Mouse (Mus musculus) hindbrain, embryonic 11.5 days (tissue): Measurements from ENCODE around the gene Gm49403. TPM values are rescaled to one million over a fixed set of nuclear protein-coding genes. Genes with fewer than 3 reads are reported as not detected.
"Not testable (repeated sequence)": the region's sequence is repeated elsewhere in the genome, so short reads cannot be mapped to it uniquely, and the experiment has no call there.

Experiments used
- ATAC-seq: fragments of 200-750 bp; cut with Nextera tagmentation; 2 replicates; pipeline ENCODE4 v1.8.0; 2017; ENCODE audit warnings: mild to moderate bottlenecking, moderate TSS enrichment, moderate library complexity; ENCODE audit not compliant: low FRiP score
- DNase-seq: peaks from one replicate; pipeline ENCODE4 v3.0.0-alpha.2; 2015; ENCODE audit warnings: low spot score
- H3K27ac ChIP-seq: fragments of 300-500 bp; sonication (generic); 2 replicates; pipeline ENCODE4 v1.5.1; 2014; ENCODE audit warnings: mild to moderate bottlenecking, low read depth, low read length
- H3K27me3 ChIP-seq: fragments of 300-500 bp; sonication (generic); 2 replicates; pipeline ENCODE4 v1.6.1; 2014; ENCODE audit warnings: mild to moderate bottlenecking, low read length, moderate library complexity, mixed read lengths; ENCODE audit not compliant: control insufficient read depth, insufficient read depth
- H3K36me3 ChIP-seq: fragments of 300-500 bp; sonication (generic); 2 replicates; pipeline ENCODE4 v1.6.1; 2014; ENCODE audit warnings: mild to moderate bottlenecking, low read length, moderate library complexity, mixed read lengths; ENCODE audit not compliant: control insufficient read depth, insufficient read depth
- H3K4me1 ChIP-seq: fragments of 300-500 bp; sonication (generic); replicated peaks from 2 replicates; pipeline ENCODE4 v1.6.1; 2014; ENCODE audit warnings: low read length, mixed read lengths; ENCODE audit not compliant: control insufficient read depth, insufficient read depth
- H3K4me2 ChIP-seq: fragments of 300-500 bp; sonication (generic); replicated peaks from 2 replicates; pipeline ENCODE4 v1.6.1; 2014; ENCODE audit warnings: mild to moderate bottlenecking, low read depth, low read length
- H3K4me3 ChIP-seq: fragments of 300-500 bp; sonication (generic); 2 replicates; pipeline ENCODE4 v1.5.1; 2014; ENCODE audit warnings: low read depth, low read length
- H3K9ac ChIP-seq: fragments of 300-500 bp; sonication (generic); 2 replicates; pipeline ENCODE4 v1.6.1; 2014; ENCODE audit warnings: low read depth, low read length
- H3K9me3 ChIP-seq: fragments of 300-500 bp; sonication (generic); 2 replicates; pipeline ENCODE4 v1.6.1; 2016; ENCODE audit warnings: low read length; ENCODE audit not compliant: control insufficient read depth
- WGBS: fragments of 180-500 bp; shearing (Covaris S2); extraction: QIAGEN DNeasy Blood & Tissue Kit; methylation state at CpG from one replicate; pipeline ENCODE4 v1.1.7; 2014; 5-methylcytosine and 5-hydroxymethylcytosine counted together
- polyA plus RNA-seq: library from polyadenylated mRNA; unstranded; fragments of >200 nt; fragmentation: Nextera tagmentation; extraction: Ambion mirVana; gene quantifications from 2 replicates; pipeline ENCODE4 v1.2.1, GENCODE M21; 2014

Gm49403 gene
- polyA plus RNA-seq: not detected in 2 replicates

DNA sequence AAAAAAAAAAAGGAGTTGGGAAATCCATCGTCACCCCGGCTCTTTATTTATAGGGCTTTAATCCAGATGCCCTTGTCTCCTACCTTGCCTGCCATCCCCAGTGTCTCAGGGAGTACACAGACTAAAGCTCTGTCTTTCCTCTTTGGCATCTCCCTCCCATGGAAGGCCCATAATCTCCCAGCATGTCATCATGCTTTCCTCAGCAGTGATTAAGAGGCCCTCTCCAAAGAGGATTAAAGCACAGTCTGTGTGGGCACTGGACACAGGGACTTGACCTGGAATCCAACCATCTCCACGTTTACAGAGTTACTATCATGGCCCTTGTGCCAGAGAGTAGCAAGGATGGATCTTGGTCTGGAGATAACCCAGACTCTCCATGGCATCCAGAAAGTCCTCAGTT, at the start of gene Gm49403, which contains the start of gene Lbhd1:
Gene Gm49403, plus strand, starts transcription at position 315 of the 400 bp plus-strand sequence.
Gene Lbhd1, plus strand, starts transcription at position 117 of the 400 bp plus-strand sequence.
- Histone ChIP-seq H3K4me2 (no peak within 1 kb of the TSS), H3K27me3 (no peaks in the 10 kb centered on the region), H3K9ac (no peak within 1 kb of the TSS), H3K27ac (no peak within 1 kb of the TSS), H3K9me3 (no peaks in the 10 kb centered on the region), H3K4me3 (no peak within 1 kb of the TSS), H3K36me3 (no peaks in the 10 kb centered on the region), H3K4me1 (peaks cover 3% of the 10 kb centered on the region)
- WGBS: 89% methylated on average over 3 of the region's 3 CpGs
- ATAC-seq (no peak), DNase-seq (no peak)

DNA sequence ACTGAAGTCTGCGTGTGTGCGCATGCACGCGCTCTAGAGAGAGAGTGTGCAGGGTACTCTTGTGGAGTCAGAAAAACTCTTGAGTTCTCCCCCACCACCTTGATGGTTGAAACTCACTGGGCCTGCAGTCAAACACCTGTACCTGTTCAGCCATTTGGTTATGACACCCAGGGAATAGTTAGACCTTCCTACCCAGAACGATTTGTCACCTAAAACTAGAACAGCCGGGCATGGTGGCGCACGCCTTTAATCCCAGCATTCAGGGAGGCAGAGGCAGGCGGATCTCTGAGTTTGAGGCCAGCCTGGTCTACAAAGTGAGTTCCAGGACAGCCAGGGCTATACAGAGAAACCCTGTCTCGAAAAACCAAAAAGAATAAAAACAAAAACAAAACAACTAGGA, 47.4 kb upstream of the Gm49403 start:
- H3K4me3 ChIP-seq, H3K9me3 ChIP-seq, ATAC-seq, H3K27ac ChIP-seq, H3K9ac ChIP-seq, H3K36me3 ChIP-seq, H3K27me3 ChIP-seq, H3K4me2 ChIP-seq, H3K4me1 ChIP-seq, DNase-seq: not testable (repeated sequence)
- 97% methylated on average over 10 of the region's 10 CpGs for WGBS

DNA sequence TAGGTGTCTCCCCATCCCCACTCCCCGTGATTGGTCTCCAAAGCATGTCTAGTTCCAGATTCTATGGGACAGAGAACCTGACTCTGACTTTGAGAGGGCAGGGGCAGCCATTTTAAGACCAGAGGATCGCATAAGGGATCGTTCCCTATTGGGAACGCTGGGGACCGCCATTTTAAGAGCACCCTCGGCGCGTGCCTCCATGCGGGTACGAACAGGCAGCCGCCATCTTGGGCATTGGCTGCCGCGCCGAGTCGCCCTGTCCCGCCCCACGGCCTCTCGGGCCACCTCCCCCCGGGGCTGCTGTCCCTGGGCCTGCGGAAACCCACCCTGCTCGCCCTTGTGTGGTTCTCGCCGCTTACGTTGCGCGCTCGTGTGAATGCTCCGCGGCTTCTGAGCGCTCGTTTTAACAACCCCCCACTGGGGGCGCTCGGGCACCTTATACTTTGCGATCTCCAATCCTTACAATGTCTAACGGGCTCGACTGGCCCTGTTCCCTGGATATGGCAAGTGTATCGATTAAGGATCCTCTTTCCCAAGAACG, 46.4 kb upstream of the Gm49403 start, which contains the start of gene Bscl2:
Gene Bscl2, plus strand, starts transcription at position 217 of the 541 bp plus-strand sequence.
- Histone ChIP-seq H3K4me1 (peaks cover 6% of the 10 kb centered on the region; the same call in 1 of the 2 replicates), H3K4me3 (peak within 1 kb of the TSS; percentile 48), H3K27me3 (no peaks in the 10 kb centered on the region), H3K9ac (peak within 1 kb of the TSS; percentile 76), H3K9me3 (no peaks in the 10 kb centered on the region), H3K4me2 (peak within 1 kb of the TSS; percentile 82), H3K36me3 (peaks cover 6% of the 10 kb centered on the region), H3K27ac (peak within 1 kb of the TSS; percentile 97)
- peak; percentile 74 for ATAC-seq
- WGBS: under 1% methylated on average over 37 of the region's 38 CpGs
- peak; percentile 89 for DNase-seq

DNA sequence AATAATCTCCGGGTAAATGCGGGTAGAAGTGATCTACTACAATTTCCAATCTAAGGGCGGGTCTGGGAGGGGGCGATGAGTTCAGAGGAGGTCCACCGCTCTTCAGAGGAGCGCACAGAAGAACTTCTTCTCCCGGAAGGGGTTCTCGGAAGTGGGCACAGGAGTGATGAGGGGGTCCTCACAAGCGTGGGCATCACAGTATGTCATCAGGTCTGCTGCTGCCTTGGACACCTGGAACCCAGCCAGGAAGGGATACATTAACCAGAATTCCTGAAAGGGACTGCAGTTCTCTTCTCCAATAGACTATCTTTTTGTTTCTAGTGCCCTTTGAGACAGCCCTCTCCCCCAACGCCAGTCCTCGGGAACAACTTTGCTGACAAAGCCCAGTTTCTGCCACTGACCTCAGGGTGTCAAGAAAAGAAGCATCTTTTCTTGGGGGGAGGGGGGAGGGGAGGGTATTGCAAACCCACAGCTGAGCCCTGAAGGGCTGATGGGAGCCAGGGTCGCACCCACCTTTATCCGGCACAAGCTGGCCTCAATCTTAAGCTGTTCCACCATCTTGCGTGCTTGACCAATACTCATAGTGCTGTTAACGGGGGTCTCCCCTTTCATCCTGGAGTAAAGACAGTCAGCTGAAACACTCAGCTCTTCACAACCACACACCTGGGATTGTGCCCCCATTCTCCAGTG, 45.5 kb upstream of the Gm49403 start:
- no peaks in the 10 kb centered on the region for H3K9me3 ChIP-seq
- no peaks in the 10 kb centered on the region for H3K27me3 ChIP-seq
- H3K36me3 ChIP-seq: peaks cover 3% of the 10 kb centered on the region; the same call in 1 of the 2 replicates
- H3K4me1 ChIP-seq: peaks cover 6% of the 10 kb centered on the region; the same call in 1 of the 2 replicates
- H3K9ac ChIP-seq: peak overlapping the region; percentile 76
- H3K4me3 ChIP-seq: peak overlapping the region; percentile 48
- 17% methylated on average over 15 of the region's 15 CpGs for WGBS
- ATAC-seq: peak; percentile 20; the same call in 1 of the 2 replicates
- H3K27ac ChIP-seq: peak overlapping the region; percentile 97
- peak; percentile 58 for DNase-seq
- H3K4me2 ChIP-seq: peak overlapping the region; percentile 82

DNA sequence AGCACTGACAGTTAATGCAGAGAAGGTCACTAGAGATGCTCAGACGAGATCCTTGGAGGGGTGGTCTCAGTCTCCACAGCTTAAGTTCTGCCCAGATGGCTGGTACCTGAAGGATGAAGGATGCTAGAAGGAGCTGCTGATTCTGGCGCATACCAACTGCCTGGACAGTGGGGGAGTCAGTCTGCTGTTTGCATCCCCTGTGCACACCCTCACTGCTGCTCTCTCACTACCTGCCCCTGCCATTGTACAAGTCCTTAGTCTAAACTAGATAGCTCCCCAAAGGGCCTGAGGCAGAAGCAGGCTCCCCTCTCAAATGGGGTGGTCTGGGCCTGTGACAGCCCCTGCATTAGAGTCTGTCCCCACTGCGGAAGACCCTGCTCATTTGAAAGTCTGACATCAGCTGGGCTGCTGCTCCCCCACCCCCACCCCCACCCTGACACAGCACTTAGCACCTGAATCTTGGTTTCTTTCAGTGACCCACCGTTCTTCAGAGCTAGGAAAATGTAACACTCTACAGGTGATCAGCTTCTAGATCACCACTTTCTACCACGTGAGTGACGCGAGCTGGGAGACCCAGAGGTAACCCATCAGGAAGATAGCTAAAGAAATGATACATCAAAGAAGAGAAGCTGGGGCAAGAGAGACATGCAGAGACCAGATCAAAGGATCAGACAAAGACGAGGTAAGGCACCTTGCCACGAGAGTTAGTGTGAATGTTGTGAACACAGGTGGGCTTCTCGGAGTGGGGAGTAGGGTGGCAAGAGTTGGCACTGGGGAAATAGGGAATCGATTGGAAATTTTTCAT, 44.4 kb upstream of the Gm49403 start, which contains the start of gene Gng3:
Gene Gng3, minus strand, starts transcription at position 92 of the 805 bp plus-strand sequence.
- peak; percentile 81 for ATAC-seq
- Histone ChIP-seq H3K4me3 (peak within 1 kb of the TSS; percentile 48), H3K36me3 (0 out of 2 replicates have a peak, but pooled peaks cover 3% of the 10 kb centered on the region)

DNA sequence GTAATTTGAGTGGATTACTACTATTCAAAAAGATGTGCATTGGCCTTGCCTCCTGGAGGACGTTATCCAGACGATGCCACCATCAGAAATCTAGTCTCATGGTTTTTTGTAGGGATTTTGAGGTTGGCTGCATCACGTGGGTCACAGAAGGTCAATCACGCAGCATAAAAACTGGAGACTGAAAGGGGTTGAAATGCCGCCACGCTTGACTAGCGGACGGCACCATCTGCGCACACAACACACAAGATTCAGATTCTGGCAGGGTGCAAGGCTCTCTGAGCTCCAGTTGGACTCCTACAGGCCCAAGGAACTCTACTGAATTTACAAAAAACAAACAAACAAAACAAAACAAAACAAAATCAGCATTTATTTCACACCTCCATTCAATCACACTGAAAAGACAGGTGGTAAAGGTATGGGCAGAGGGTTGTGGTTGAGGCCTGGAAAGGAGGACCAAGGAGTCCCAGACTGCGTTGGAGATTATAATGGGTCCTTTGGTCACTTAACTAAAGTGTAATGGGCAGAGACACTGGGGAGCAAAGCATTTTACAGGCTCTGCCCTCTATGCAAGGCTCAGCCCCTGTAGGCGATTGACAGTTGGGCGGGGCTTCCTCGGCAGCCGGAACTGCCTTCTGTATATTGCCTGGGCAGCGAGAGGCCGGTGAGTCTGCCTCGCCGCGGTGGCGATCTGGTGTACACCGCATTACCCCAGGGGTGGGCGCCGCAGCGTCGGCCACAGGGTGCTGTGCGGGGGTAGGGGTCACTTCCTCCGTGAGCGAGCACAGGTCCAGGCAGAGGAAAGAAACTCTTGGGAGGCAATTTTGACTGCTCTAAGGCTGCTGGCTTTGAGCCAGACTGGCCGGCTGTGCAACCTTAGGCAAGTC, 43.6 kb upstream of the Gm49403 start:
- Histone ChIP-seq H3K36me3 (no peaks in the 10 kb centered on the region), H3K9me3 (no peaks in the 10 kb centered on the region), H3K4me2 (peak overlapping the region; percentile 82), H3K4me3 (peak overlapping the region; percentile 48), H3K27me3 (no peaks in the 10 kb centered on the region), H3K27ac (peak overlapping the region; percentile 97), H3K9ac (peak overlapping the region; percentile 56), H3K4me1 (peaks cover 6% of the 10 kb centered on the region; the same call in 1 of the 2 replicates)
- ATAC-seq: peak; percentile 29
- DNase-seq: peak; percentile 74
- WGBS: 20% methylated on average over 29 of the region's 29 CpGs

More for the DNA sequence above, 44.4 kb upstream of the Gm49403 start, which contains the start of gene Gng3:
- Histone ChIP-seq H3K4me1 (peaks cover 6% of the 10 kb centered on the region; the same call in 1 of the 2 replicates), H3K4me2 (peak within 1 kb of the TSS; percentile 82), H3K27me3 (no peaks in the 10 kb centered on the region), H3K27ac (peak within 1 kb of the TSS; percentile 97), H3K9ac (peak within 1 kb of the TSS; percentile 76), H3K9me3 (no peaks in the 10 kb centered on the region)
- peak; percentile 80 for DNase-seq
- 40% methylated on average over 11 of the region's 11 CpGs for WGBS

DNA sequence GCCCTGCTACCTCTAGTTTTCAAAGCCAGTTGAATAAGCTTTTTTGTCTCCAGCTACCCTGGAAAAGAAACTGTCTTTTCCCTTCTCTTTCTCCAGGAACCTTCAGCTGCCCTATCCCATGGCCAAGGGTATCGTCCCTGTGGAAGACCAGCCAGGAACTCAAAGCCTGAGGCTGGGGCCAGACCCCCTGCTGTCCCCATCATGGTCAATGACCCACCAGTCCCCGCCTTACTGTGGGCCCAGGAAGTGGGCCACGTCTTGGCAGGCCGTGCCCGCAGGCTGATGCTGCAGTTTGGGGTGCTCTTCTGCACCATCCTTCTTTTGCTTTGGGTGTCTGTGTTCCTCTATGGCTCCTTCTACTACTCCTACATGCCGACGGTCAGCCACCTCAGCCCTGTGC, 42.7 kb upstream of the Gm49403 start:
- Histone ChIP-seq H3K4me3 (peak overlapping the region; percentile 48; the same call in 1 of the 2 replicates), H3K4me1 (peaks cover 6% of the 10 kb centered on the region; the same call in 1 of the 2 replicates), H3K4me2 (peak overlapping the region; percentile 82), H3K36me3 (no peaks in the 10 kb centered on the region), H3K9ac (no peak overlapping the region), H3K27ac (0 out of 2 replicates have a peak overlapping the region, but pooled peaks have one; percentile 97), H3K27me3 (no peaks in the 10 kb centered on the region), H3K9me3 (no peaks in the 10 kb centered on the region)
- DNase-seq (no peak), ATAC-seq (no peak)
- WGBS: 92% methylated on average over 7 of the region's 7 CpGs
